Mouse (Mus musculus) CH12.LX (cell line): ENCODE measurements around the gene Rab44.

ENCODE experiments used
- BHLHE40 ChIP-seq: IDR thresholded peaks from 2 replicates; pipeline ENCODE4 v1.6.1; 2011; ENCODE audit warnings: mild to moderate bottlenecking, low read depth, low read length, improper control_type of control experiment
- CHD1 ChIP-seq: IDR thresholded peaks from 2 replicates; pipeline ENCODE4 v1.6.1; 2012; ENCODE audit warnings: low read depth, low read length, improper control_type of control experiment, inconsistent platforms
- CHD2 ChIP-seq: IDR thresholded peaks from 2 replicates; pipeline ENCODE4 v1.6.1; 2011; ENCODE audit warnings: low read length, improper control_type of control experiment
- CTCF ChIP-seq, 2 experiments: IDR thresholded peaks in 1 of 2; conservative IDR thresholded peaks in 1 of 2; 2 replicates each; pipeline ENCODE4 v1.5.1; 2011 to 2012; ENCODE audit warnings: low read depth in 2 of 2, low read length in 2 of 2, improper control_type of control experiment in 1 of 2, inconsistent platforms in 1 of 2, mild to moderate bottlenecking in 1 of 2, moderate library complexity in 1 of 2
- E2F4 ChIP-seq: IDR thresholded peaks from 2 replicates; pipeline ENCODE4 v1.6.1; 2011; ENCODE audit warnings: low read depth, low read length, improper control_type of control experiment; ENCODE audit not compliant: insufficient replicate concordance
- EP300 ChIP-seq: IDR thresholded peaks from 2 replicates; pipeline ENCODE4 v1.6.1; 2011; ENCODE audit warnings: low read length, improper control_type of control experiment
- IRF4 ChIP-seq: IDR thresholded peaks from 2 replicates; pipeline ENCODE4 v1.6.1; 2014; ENCODE audit warnings: low read depth, mild to moderate bottlenecking, inconsistent platforms, low read length, improper control_type of control experiment
- KAT2A ChIP-seq: IDR thresholded peaks from 2 replicates; pipeline ENCODE4 v1.6.1; 2012; ENCODE audit warnings: low read length, improper control_type of control experiment, inconsistent platforms; ENCODE audit not compliant: insufficient replicate concordance
- MAX ChIP-seq: IDR thresholded peaks from 2 replicates; pipeline ENCODE4 v1.6.1; 2011; ENCODE audit warnings: low read length, improper control_type of control experiment
- MYC ChIP-seq: IDR thresholded peaks from 2 replicates; pipeline ENCODE4 v1.6.1; 2011; ENCODE audit warnings: low read depth, mild to moderate bottlenecking, improper control_type of control experiment, low read length
- POLR2A ChIP-seq: IDR thresholded peaks from 2 replicates; pipeline ENCODE4 v1.6.1; 2011; ENCODE audit warnings: low read depth, mild to moderate bottlenecking, improper control_type of control experiment, low read length
- POLR2AphosphoS2 ChIP-seq: IDR thresholded peaks from 2 replicates; pipeline ENCODE4 v1.6.1; 2011; ENCODE audit warnings: low read depth, low read length, improper control_type of control experiment
- SIN3A ChIP-seq: IDR thresholded peaks from 2 replicates; pipeline ENCODE4 v1.6.1; 2012; ENCODE audit warnings: low read length, improper control_type of control experiment, inconsistent platforms
- USF1 ChIP-seq: IDR thresholded peaks from 2 replicates; pipeline ENCODE4 v1.6.1; 2014; ENCODE audit warnings: low read depth, mild to moderate bottlenecking, inconsistent platforms, low read length, improper control_type of control experiment

GRCm38 (mm10) chr17:29081618-29082381 lies 32.1 kb upstream of the Rab44 start:
- no peak for TF ChIP-seq USF1
- peak; percentile 68 for TF ChIP-seq EP300
- peak; percentile 94 for TF ChIP-seq BHLHE40
- no peak for TF ChIP-seq CHD1
- no peak; the same call in 1 of the 2 replicates for TF ChIP-seq CHD2
- peak; percentile 29; the same call in 1 of the 2 replicates for TF ChIP-seq SIN3A
- peak; percentile 38; the same call in 1 of the 2 replicates for TF ChIP-seq POLR2A
- no peak for TF ChIP-seq CTCF (conservative IDR thresholded peaks at IDR 0.05 in 1 of 2, IDR thresholded peaks at IDR 0.05 in 1 of 2; ENCODE audit: low read depth in 2 of 2, low read length in 2 of 2)
- no peak for TF ChIP-seq KAT2A
- peak; percentile 55; the same call in 1 of the 2 replicates for TF ChIP-seq IRF4
- TF ChIP-seq MAX, result no peak; the same call in 1 of the 2 replicates
- no peak for TF ChIP-seq POLR2AphosphoS2
- no peak for TF ChIP-seq E2F4
- no peak for TF ChIP-seq MYC
